Mouse (Mus musculus) neural tube, embryonic 14.5 days (tissue): ENCODE measurements at regions not wholly inside any gene's neighbourhood (a gene's known extent, or its start where the extent isn't known, plus 50 kb on each side); places are given as distances from the start of the nearest gene placed in this dataset.

ENCODE experiments used
- ATAC-seq: fragments of 200-750 bp; cut with Nextera tagmentation; 2 replicates; pipeline ENCODE4 v1.8.0; 2017; ENCODE audit warnings: low read depth, mild to moderate bottlenecking, moderate TSS enrichment, moderate library complexity
- H3K27ac ChIP-seq: fragments of 300-500 bp; sonication (generic); 2 replicates; pipeline ENCODE4 v1.5.1; 2014; ENCODE audit warnings: low read depth, mild to moderate bottlenecking, control low read depth, low read length, moderate library complexity, mixed read lengths
- H3K27me3 ChIP-seq: fragments of 300-500 bp; sonication (generic); 2 replicates; pipeline ENCODE4 v1.6.1; 2014; ENCODE audit warnings: low read length; ENCODE audit not compliant: control insufficient read depth, insufficient read depth
- H3K36me3 ChIP-seq: fragments of 300-500 bp; sonication (generic); 2 replicates; pipeline ENCODE4 v1.6.1; 2014; ENCODE audit warnings: low read length, mixed read lengths; ENCODE audit not compliant: control insufficient read depth, insufficient read depth
- H3K4me1 ChIP-seq: fragments of 300-500 bp; sonication (generic); 2 replicates; pipeline ENCODE4 v1.6.1; 2014; ENCODE audit warnings: low read length; ENCODE audit not compliant: control insufficient read depth, insufficient read depth
- H3K4me2 ChIP-seq: fragments of 300-500 bp; sonication (generic); 2 replicates; pipeline ENCODE4 v1.6.1; 2014; ENCODE audit warnings: mild to moderate bottlenecking, low read depth, low read length, control low read depth
- H3K4me3 ChIP-seq: fragments of 300-500 bp; sonication (generic); 2 replicates; pipeline ENCODE4 v1.5.1; 2014; ENCODE audit warnings: low read depth, low read length, control low read depth, mixed read lengths
- H3K9ac ChIP-seq: fragments of 300-500 bp; sonication (generic); replicated peaks from 2 replicates; pipeline ENCODE4 v1.6.1; 2014; ENCODE audit warnings: low read depth, mild to moderate bottlenecking, control low read depth, low read length, mixed read lengths
- H3K9me3 ChIP-seq: fragments of 300-500 bp; sonication (generic); 2 replicates; pipeline ENCODE4 v1.6.1; 2016; ENCODE audit warnings: low read length; ENCODE audit not compliant: control insufficient read depth
- WGBS: fragments of 180-500 bp; shearing (Covaris S2); extraction: QIAGEN DNeasy Blood & Tissue Kit; methylation state at CpG from one replicate; pipeline ENCODE4 v1.1.7; 2014; 5-methylcytosine and 5-hydroxymethylcytosine counted together

- no peak overlapping the region for H3K27ac ChIP-seq
- no peaks in the 10 kb centered on the region for H3K36me3 ChIP-seq
- H3K9ac ChIP-seq = no peak overlapping the region
- H3K9me3 ChIP-seq = no peaks in the 10 kb centered on the region
- 69% methylated on average over 5 of the region's 5 CpGs for WGBS
- H3K4me1 ChIP-seq = no peaks in the 10 kb centered on the region
- no peak overlapping the region for H3K4me3 ChIP-seq
- no peak overlapping the region for H3K4me2 ChIP-seq
- H3K27me3 ChIP-seq = no peaks in the 10 kb centered on the region
- no peak for ATAC-seq
Measured at GRCm38 (mm10) chr3:9200156-9200555, 409.7 kb downstream of the Zfp704 start.

GRCm38 (mm10) chr3:9198652-9199332 lies 411.1 kb downstream of the Zfp704 start:
- WGBS = 88% methylated on average over 9 of the region's 9 CpGs
- no peaks in the 10 kb centered on the region for H3K4me1 ChIP-seq
- H3K27me3 ChIP-seq = no peaks in the 10 kb centered on the region
- ATAC-seq = no peak
- no peaks in the 10 kb centered on the region for H3K36me3 ChIP-seq
- H3K4me3 ChIP-seq = no peak overlapping the region
- no peak overlapping the region for H3K9ac ChIP-seq
- H3K4me2 ChIP-seq = no peak overlapping the region
- H3K27ac ChIP-seq = no peak overlapping the region
- no peaks in the 10 kb centered on the region for H3K9me3 ChIP-seq

- H3K4me2 ChIP-seq = no peak overlapping the region
- WGBS = 88% methylated on average over 8 of the region's 8 CpGs
Measured at GRCm38 (mm10) chr3:9195781-9196180, 414.1 kb downstream of the Zfp704 start.

GRCm38 (mm10) chr3:9189366-9190287 lies 420.3 kb downstream of the Zfp704 start:
- Histone ChIP-seq H3K36me3 (no peaks in the 10 kb centered on the region), H3K27me3 (no peaks in the 10 kb centered on the region), H3K27ac (no peak overlapping the region), H3K9ac (no peak overlapping the region), H3K4me1 (0 out of 2 replicates have a peak, but pooled peaks cover 3% of the 10 kb centered on the region), H3K4me2 (no peak overlapping the region), H3K9me3 (no peaks in the 10 kb centered on the region), H3K4me3 (no peak overlapping the region)
- ATAC-seq = no peak
- WGBS = 86% methylated on average over 15 of the region's 15 CpGs

More at GRCm38 (mm10) chr3:9195781-9196180, 414.1 kb downstream of the Zfp704 start:
- no peak overlapping the region for H3K9ac ChIP-seq
- H3K36me3 ChIP-seq = no peaks in the 10 kb centered on the region
- no peak overlapping the region for H3K27ac ChIP-seq
- H3K4me1 ChIP-seq = no peaks in the 10 kb centered on the region
- H3K27me3 ChIP-seq = no peaks in the 10 kb centered on the region
- no peak for ATAC-seq
- H3K4me3 ChIP-seq = no peak overlapping the region
- H3K9me3 ChIP-seq = no peaks in the 10 kb centered on the region

- ATAC-seq = no peak
- Histone ChIP-seq H3K4me1 (0 out of 2 replicates have a peak, but pooled peaks cover 3% of the 10 kb centered on the region), H3K4me2 (no peak overlapping the region), H3K9me3 (no peaks in the 10 kb centered on the region), H3K27me3 (no peaks in the 10 kb centered on the region), H3K9ac (no peak overlapping the region), H3K27ac (no peak overlapping the region), H3K4me3 (no peak overlapping the region), H3K36me3 (no peaks in the 10 kb centered on the region)
- WGBS = 85% methylated on average over 6 of the region's 6 CpGs
Measured at GRCm38 (mm10) chr3:9186364-9187120, 423.3 kb downstream of the Zfp704 start.

GRCm38 (mm10) chr3:9181576-9181975 lies 428.3 kb downstream of the Zfp704 start:
- no peaks in the 10 kb centered on the region for H3K4me1 ChIP-seq
- ATAC-seq = no peak
- H3K9ac ChIP-seq = no peak overlapping the region
- H3K27me3 ChIP-seq = no peaks in the 10 kb centered on the region
- H3K9me3 ChIP-seq = no peaks in the 10 kb centered on the region
- H3K4me2 ChIP-seq = no peak overlapping the region
- H3K36me3 ChIP-seq = no peaks in the 10 kb centered on the region
- WGBS = 90% methylated on average over 11 of the region's 11 CpGs
- H3K27ac ChIP-seq = no peak overlapping the region
- H3K4me3 ChIP-seq = no peak overlapping the region

GRCm38 (mm10) chr3:9179641-9180040 lies 430.2 kb downstream of the Zfp704 start:
- Histone ChIP-seq H3K4me1 (no peaks in the 10 kb centered on the region), H3K27ac (no peak overlapping the region), H3K9ac (no peak overlapping the region), H3K36me3 (no peaks in the 10 kb centered on the region), H3K27me3 (no peaks in the 10 kb centered on the region), H3K4me2 (no peak overlapping the region), H3K4me3 (no peak overlapping the region), H3K9me3 (no peaks in the 10 kb centered on the region)
- no peak for ATAC-seq
- WGBS = 87% methylated on average over 6 of the region's 6 CpGs

GRCm38 (mm10) chr3:9174517-9174832 lies 435.4 kb downstream of the Zfp704 start:
- Histone ChIP-seq H3K27me3 (no peaks in the 10 kb centered on the region), H3K9ac (no peak overlapping the region), H3K4me2 (no peak overlapping the region), H3K4me1 (no peaks in the 10 kb centered on the region), H3K9me3 (no peaks in the 10 kb centered on the region), H3K4me3 (no peak overlapping the region), H3K36me3 (no peaks in the 10 kb centered on the region), H3K27ac (no peak overlapping the region)
- 74% methylated on average over 2 of the region's 2 CpGs for WGBS
- no peak; the same call in 1 of the 2 replicates for ATAC-seq
